Mouse (Mus musculus) stomach, embryonic 14.5 days (tissue): ENCODE results near the gene Atg16l2. TPM values are rescaled to one million over a fixed set of nuclear protein-coding genes. Genes with fewer than 3 reads are reported as not detected.

Experiments used
- ATAC-seq: fragments of 200-750 bp; cut with Nextera tagmentation; 2 replicates; pipeline ENCODE4 v1.8.0; 2017; ENCODE audit warnings: low read depth, moderate TSS enrichment; ENCODE audit not compliant: insufficient number of reproducible peaks, insufficient read depth, low FRiP score
- H3K27ac ChIP-seq: fragments of 300-500 bp; sonication (generic); 2 replicates; pipeline ENCODE4 v1.5.1; 2014; ENCODE audit warnings: mild to moderate bottlenecking, low read length, moderate library complexity, mixed read lengths
- H3K27me3 ChIP-seq: fragments of 300-500 bp; sonication (generic); 2 replicates; pipeline ENCODE4 v1.6.1; 2014; ENCODE audit warnings: low read length, control low read depth, mixed read lengths; ENCODE audit not compliant: control insufficient read depth, insufficient read depth
- H3K36me3 ChIP-seq: fragments of 300-500 bp; sonication (generic); 2 replicates; pipeline ENCODE4 v1.6.1; 2014; ENCODE audit warnings: mild to moderate bottlenecking, control low read depth, low read length, moderate library complexity, mixed read lengths; ENCODE audit not compliant: control insufficient read depth, insufficient read depth
- H3K4me1 ChIP-seq: fragments of 300-500 bp; sonication (generic); 2 replicates; pipeline ENCODE4 v1.6.1; 2014; ENCODE audit warnings: low read length, control low read depth, mixed read lengths; ENCODE audit not compliant: control insufficient read depth, insufficient read depth
- H3K4me2 ChIP-seq: fragments of 300-500 bp; sonication (generic); replicated peaks from 2 replicates; pipeline ENCODE4 v1.6.1; 2014; ENCODE audit warnings: low read depth, low read length, control low read depth
- H3K4me3 ChIP-seq: fragments of 300-500 bp; sonication (generic); 2 replicates; pipeline ENCODE4 v1.5.1; 2014; ENCODE audit warnings: low read depth, low read length, control low read depth
- H3K9ac ChIP-seq: fragments of 300-500 bp; sonication (generic); replicated peaks from 2 replicates; pipeline ENCODE4 v1.6.1; 2014; ENCODE audit warnings: low read depth, mild to moderate bottlenecking, control low read depth, low read length, moderate library complexity, mixed read lengths
- H3K9me3 ChIP-seq: fragments of 300-500 bp; sonication (generic); 2 replicates; pipeline ENCODE4 v1.6.1; 2016; ENCODE audit warnings: low read depth, low read length, control low read depth; ENCODE audit not compliant: control insufficient read depth
- WGBS: fragments of 180-500 bp; shearing (Covaris S2); extraction: QIAGEN DNeasy Blood & Tissue Kit; methylation state at CpG from one replicate; pipeline ENCODE4 v1.1.7; 2014; 5-methylcytosine and 5-hydroxymethylcytosine counted together
- polyA plus RNA-seq: library from polyadenylated mRNA; unstranded; fragments of >200 nt; fragmentation: Nextera tagmentation; extraction: Ambion mirVana; gene quantifications from 2 replicates; pipeline ENCODE4 v1.2.1, GENCODE M21; 2014

The Atg16l2 gene
- polyA plus RNA-seq, 1 experiment from 2014 or later, result 16.2 TPM

DNA sequence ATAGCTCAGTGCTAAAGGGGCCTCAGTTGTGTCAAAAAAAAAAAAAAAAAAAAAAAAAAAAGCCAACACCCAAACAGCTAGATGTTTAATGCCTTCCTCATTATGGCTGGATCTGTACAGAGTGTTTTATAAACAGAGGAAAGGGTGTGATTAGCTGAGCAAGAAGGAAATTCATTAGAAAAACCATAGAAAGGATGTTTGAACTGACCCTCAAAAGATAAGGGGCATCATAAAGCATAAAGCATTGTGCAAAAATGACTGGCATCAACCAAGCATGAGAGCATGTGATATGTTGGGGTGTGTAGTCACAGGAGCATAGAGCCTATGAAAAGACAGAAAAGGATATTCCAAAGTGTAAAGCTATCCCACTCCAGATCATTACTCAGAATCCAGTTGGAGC lies 43.6 kb downstream of the Atg16l2 start:
- Histone ChIP-seq H3K27me3 (no peaks in the 10 kb centered on the region), H3K4me2 (no peak overlapping the region), H3K27ac (no peak overlapping the region), H3K36me3 (peaks cover 19% of the 10 kb centered on the region), H3K9me3 (no peaks in the 10 kb centered on the region), H3K9ac (no peak overlapping the region), H3K4me1 (no peaks in the 10 kb centered on the region), H3K4me3 (no peak overlapping the region)
- no peak for ATAC-seq

DNA sequence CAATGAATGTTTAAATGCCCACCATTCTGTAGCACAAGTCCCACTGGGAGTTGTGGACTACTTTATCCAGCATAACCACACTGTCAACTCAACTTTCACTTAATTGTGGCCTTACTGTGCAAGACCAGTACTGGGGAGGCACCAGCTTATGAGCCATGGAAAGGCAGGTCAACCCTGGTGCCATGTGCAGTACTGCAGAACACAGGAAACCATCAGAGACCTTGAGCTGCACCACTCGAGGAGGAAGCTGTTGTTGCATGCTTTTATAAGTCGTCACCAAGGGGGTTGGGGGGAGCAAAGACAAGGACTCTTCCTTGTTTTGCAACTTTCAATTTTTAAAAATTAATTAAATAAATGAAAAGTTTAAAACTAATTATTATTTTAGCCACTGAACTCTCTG lies 49.0 kb downstream of the Atg16l2 start:
- Histone ChIP-seq H3K9me3 (no peaks in the 10 kb centered on the region), H3K4me3 (no peak overlapping the region), H3K4me2 (no peak overlapping the region), H3K9ac (no peak overlapping the region), H3K4me1 (no peaks in the 10 kb centered on the region), H3K27ac (no peak overlapping the region), H3K36me3 (peaks cover 17% of the 10 kb centered on the region), H3K27me3 (no peaks in the 10 kb centered on the region)
- ATAC-seq, result no peak
- 72% methylated on average over 2 of the region's 2 CpGs for whole genome bisulfite sequencing

DNA sequence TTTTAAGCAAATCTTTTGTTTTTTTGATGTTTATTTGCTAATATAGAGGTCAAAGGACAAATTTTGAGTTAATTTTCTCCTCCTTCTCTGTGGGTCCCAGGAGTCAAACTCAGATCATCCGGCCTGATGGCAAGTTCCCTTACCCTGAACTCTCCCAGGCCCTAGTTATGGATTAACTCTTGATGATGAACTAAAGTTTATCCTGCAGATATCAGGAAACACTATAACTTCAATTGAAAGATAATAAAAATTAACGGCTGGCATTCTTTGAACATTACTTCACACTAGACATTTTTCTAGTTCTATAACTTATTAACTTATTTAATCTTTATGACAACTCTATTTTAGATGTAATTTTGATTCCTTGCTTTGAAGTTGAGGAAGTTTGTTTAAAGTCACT lies 52.9 kb downstream of the Atg16l2 start:
- ATAC-seq, result no peak
- H3K4me2 ChIP-seq, result no peak overlapping the region
- 64% methylated on average over 2 of the region's 2 CpGs for WGBS
- H3K27me3 ChIP-seq, result no peaks in the 10 kb centered on the region
- H3K36me3 ChIP-seq, result peaks cover 11% of the 10 kb centered on the region
- H3K4me3 ChIP-seq, result no peak overlapping the region
- H3K9ac ChIP-seq, result no peak overlapping the region
- no peaks in the 10 kb centered on the region for H3K4me1 ChIP-seq
- H3K27ac ChIP-seq, result no peak overlapping the region
- no peaks in the 10 kb centered on the region for H3K9me3 ChIP-seq

DNA sequence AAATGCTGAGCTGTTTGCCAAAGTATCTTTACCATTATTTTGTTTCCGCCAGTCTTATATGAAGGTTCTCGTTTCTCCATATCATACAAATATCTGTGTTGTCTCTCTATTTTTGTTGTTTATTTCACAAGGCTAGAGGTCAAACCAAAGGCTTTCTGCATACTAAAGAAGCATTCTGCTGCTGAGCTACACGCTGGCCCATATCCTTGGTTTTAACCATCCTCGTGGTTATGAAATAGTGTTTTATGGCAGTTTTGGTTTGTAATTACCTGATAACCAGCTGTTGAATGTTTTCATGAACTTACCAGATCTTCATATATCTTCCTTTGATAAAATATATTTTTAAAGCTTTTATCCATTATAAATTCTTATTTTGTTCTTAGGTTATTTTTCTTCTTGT lies 53.3 kb downstream of the Atg16l2 start:
- Histone ChIP-seq H3K27me3 (no peaks in the 10 kb centered on the region), H3K36me3 (peaks cover 11% of the 10 kb centered on the region), H3K4me3 (no peak overlapping the region), H3K4me2 (no peak overlapping the region), H3K9ac (no peak overlapping the region), H3K27ac (no peak overlapping the region), H3K9me3 (no peaks in the 10 kb centered on the region), H3K4me1 (no peaks in the 10 kb centered on the region)
- 81% methylated on average over 4 of the region's 4 CpGs for WGBS
- ATAC-seq, result no peak

DNA sequence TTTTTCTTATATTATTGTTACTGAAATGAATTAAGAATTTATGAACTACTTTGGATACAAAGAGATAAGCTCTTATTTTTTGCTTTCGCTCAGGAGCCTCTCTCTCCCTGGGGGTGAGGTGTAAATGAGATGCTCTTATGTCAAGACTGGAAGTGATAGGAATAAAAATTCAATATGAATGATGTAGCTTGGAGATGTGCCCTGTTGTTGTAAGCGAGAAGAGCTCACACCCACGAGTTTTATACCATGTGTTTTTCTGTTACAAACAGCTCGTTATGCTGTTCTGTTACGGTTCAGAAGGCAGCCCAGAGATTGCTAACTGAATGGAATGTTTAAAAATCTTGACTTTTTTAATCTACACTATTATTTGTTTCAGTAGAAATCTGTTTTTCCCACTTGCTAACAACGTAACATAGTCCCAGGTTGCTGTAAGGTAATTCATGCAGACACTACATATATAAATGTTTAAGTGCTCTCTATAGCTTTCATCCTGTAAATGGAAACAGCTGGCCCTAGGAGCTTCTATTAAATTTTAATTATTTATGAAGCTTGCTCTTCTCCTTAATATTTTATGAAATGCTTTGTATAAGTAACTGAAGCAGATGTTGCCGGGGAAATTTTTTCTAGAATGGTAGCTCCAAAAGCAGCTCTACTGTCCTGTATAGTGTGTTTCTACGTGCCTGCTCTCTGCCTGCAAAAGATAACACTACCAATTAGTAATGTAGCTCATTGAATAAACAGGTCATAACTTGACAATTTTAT lies 65.2 kb downstream of the Atg16l2 start:
- Histone ChIP-seq H3K4me2 (no peak overlapping the region), H3K9me3 (no peaks in the 10 kb centered on the region), H3K9ac (no peak overlapping the region), H3K4me3 (no peak overlapping the region), H3K36me3 (no peaks in the 10 kb centered on the region), H3K27ac (no peak overlapping the region), H3K4me1 (no peaks in the 10 kb centered on the region), H3K27me3 (no peaks in the 10 kb centered on the region)
- 81% methylated on average over 8 of the region's 8 CpGs for WGBS
- ATAC-seq, result no peak

DNA sequence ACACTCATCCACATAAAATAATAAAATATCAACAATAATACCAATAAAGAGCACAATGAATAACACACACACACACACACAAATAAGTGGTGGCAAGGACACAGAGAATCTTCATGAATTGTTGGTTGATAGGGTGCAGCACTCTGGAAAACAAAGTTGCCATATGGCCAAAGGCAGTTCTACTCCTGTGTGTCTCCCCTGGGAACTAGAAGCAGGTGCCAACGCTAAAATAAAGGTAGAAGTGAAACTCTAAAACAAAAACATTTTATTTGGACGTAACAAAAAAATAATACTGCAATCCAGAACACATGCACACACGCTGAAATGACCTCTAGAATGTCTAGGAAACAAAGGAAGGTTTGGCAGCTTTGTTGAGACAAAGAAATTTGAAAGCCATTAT lies 69.3 kb downstream of the Atg16l2 start:
- Histone ChIP-seq H3K27ac (no peak overlapping the region), H3K4me2 (no peak overlapping the region), H3K9ac (no peak overlapping the region), H3K27me3 (no peaks in the 10 kb centered on the region), H3K4me1 (no peaks in the 10 kb centered on the region), H3K36me3 (no peaks in the 10 kb centered on the region), H3K4me3 (no peak overlapping the region), H3K9me3 (no peaks in the 10 kb centered on the region)
- ATAC-seq, result no peak
- WGBS, result 81% methylated on average over 3 of the region's 3 CpGs

DNA sequence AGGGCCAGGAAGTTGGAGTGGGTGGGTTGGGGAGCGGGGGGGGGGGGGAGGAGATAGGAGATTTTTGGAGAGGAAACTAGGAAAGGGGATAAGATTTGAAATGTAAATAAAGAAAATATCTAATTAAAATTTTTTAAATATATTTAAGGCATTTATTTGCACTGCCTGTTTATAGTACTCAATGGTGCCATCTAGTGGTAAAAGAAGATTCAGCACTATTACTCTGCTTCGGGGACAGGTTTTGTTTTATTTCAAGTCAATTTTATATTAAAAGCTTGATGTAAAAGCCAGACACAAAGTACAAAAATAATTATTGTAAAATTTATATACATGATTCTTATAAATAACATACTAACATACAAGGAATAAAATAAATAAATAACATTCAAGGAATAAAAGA lies 70.6 kb downstream of the Atg16l2 start:
- Histone ChIP-seq H3K27ac (no peak overlapping the region), H3K9ac (no peak overlapping the region), H3K9me3 (no peaks in the 10 kb centered on the region), H3K27me3 (no peaks in the 10 kb centered on the region), H3K4me1 (no peaks in the 10 kb centered on the region), H3K36me3 (no peaks in the 10 kb centered on the region), H3K4me3 (no peak overlapping the region), H3K4me2 (no peak overlapping the region)
- 50% methylated on average over 2 of the region's 2 CpGs for WGBS
- ATAC-seq, result no peak

DNA sequence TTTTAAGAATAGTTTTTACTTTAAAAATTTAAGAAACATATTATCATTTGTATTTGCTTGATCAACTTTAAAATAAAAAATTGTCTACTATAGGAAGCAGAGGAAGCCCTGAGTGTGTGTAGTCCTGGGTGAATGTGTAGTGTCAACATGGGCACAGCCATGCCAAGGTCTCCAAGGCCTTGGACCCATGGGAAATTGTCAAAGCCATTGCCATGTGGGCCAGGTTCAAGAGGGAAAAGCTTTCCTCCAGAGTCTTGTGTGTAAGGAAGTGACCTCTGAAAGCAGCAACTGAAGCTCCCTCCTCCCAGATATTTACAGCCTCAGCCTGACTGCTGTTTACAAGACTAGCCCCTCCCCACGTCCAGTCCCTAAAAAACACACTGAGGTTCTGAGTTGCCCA lies 72.7 kb downstream of the Atg16l2 start:
- Histone ChIP-seq H3K9me3 (no peaks in the 10 kb centered on the region), H3K4me1 (no peaks in the 10 kb centered on the region), H3K27me3 (no peaks in the 10 kb centered on the region), H3K27ac (no peak overlapping the region), H3K9ac (no peak overlapping the region), H3K36me3 (no peaks in the 10 kb centered on the region), H3K4me3 (no peak overlapping the region), H3K4me2 (no peak overlapping the region)
- 54% methylated on average over 1 of the region's 1 CpGs for whole genome bisulfite sequencing
- no peak for ATAC-seq

DNA sequence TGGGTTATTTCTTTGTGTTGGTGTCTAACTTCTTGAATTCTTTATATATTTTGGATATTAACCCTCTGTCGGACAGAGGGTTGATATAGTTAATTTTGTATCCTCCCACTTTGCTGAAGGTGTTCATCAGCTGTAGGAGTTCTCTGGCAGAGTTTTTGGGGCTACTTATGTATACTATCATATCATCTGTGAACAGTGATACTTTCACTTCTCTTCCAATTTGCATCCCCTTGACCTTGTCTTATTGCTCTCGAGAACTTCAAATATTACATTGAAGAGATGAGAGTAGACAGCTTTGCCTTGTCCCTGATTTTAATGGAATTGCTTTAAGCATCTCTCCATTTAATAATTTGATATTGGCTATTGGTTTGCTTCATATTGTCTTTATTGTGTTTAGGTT lies 78.5 kb downstream of the Atg16l2 start:
- ATAC-seq, result no peak
- Histone ChIP-seq H3K27ac (no peak overlapping the region), H3K9ac (no peak overlapping the region), H3K4me1 (no peaks in the 10 kb centered on the region), H3K27me3 (no peaks in the 10 kb centered on the region), H3K4me3 (no peak overlapping the region), H3K9me3 (no peaks in the 10 kb centered on the region), H3K4me2 (no peak overlapping the region), H3K36me3 (no peaks in the 10 kb centered on the region)
- WGBS, result 92% methylated on average over 2 of the region's 2 CpGs
